Mouse (Mus musculus) cortical plate, adult 2 months (tissue): ENCODE measurements at regions not wholly inside any gene's neighbourhood (a gene's known extent, or its start where the extent isn't known, plus 50 kb on each side); places are given as distances from the start of the nearest gene placed in this dataset.

Experiments used
- CTCF ChIP-seq: fragments of 200-500 bp; IDR thresholded peaks from 2 replicates; pipeline ENCODE4 v1.5.1; 2011; ENCODE audit warnings: mild to moderate bottlenecking, control low read depth, low read length; ENCODE audit not compliant: insufficient read depth; ENCODE audit errors: extremely low read depth
- POLR2A ChIP-seq: fragments of 200-500 bp; IDR thresholded peaks from 2 replicates; pipeline ENCODE4 v1.6.1; 2011; ENCODE audit warnings: mild to moderate bottlenecking, low read length, control low read depth; ENCODE audit not compliant: insufficient read depth; ENCODE audit errors: extremely low read depth

DNA sequence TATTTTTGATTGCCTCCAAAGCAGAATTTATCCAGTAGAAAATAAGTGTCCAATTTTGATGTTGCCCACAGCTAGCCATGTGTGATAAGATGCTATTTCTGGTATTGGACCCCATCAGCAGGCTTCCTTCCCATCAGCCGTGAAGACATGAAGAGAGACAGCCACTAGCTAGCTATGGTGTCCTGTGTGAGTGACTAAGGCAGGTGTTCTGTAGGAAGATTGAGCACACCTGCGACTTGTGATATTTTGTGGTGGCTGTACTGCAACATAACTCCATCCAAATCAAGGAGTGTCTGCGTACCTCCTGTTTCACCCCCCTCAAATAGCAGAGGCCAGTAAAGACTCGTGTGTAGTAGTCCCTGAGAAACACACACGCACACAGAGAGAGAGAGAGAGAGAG is 56.6 kb upstream of the Dap start:
- TF ChIP-seq CTCF (no peak), POLR2A (no peak)
